ENCODE assay signal across 30 mouse cellular contexts in genomic region chr4:125469711-125470372, GRCm38 (mm10). TPM values are rescaled to one million over a fixed set of nuclear protein-coding genes. Genes with fewer than 3 reads are reported as not detected.
DNase-seq lines count a peak whose midpoint lies in the region; ATAC-seq and TF ChIP-seq lines count a peak whose summit lies in the region.
"Had no signal": no experiment of that assay in that cellular context is flagged by ENCODE, and none has a peak within 500 bp of the region (broad histone marks: within the 10 kb centered on the region; RNA-seq: fewer than 3 reads in every experiment).

No protein-coding gene starts in this region.

- no peak for TF ChIP-seq CTCF in hindbrain, postnatal 0 days (IDR thresholded peaks at IDR 0.05; ENCODE audit: low read depth)

- H3K9ac ChIP-seq in hindbrain, postnatal 0 days (replicated peaks; ENCODE audit: low read length) = no peak overlapping the region
- no peak overlapping the region for H3K9ac ChIP-seq in hindbrain, embryonic 13.5 days
- H3K9ac ChIP-seq: embryonic facial prominence, embryonic 13.5 days; forebrain, embryonic 12.5 days; forebrain, embryonic 15.5 days; heart, embryonic 13.5 days; hindbrain, embryonic 14.5 days had no signal

- peak; percentile 29; the same call in 1 of the 2 replicates for ATAC-seq in hindbrain, postnatal 0 days
- no peak for ATAC-seq in hindbrain, embryonic 13.5 days (ENCODE audit: low FRiP score)
- ATAC-seq: CD4-positive, CD25-positive, alpha-beta regulatory T cell, adult 4 months; forebrain, embryonic 15.5 days; intestine, postnatal 0 days; Patski had no signal

- no peaks in the 10 kb centered on the region for H3K9me3 ChIP-seq in hindbrain, postnatal 0 days (ENCODE audit: low read length)
- no peaks in the 10 kb centered on the region for H3K9me3 ChIP-seq in hindbrain, embryonic 13.5 days
- H3K9me3 ChIP-seq: embryonic facial prominence, embryonic 10.5 days; embryonic facial prominence, embryonic 13.5 days; forebrain, embryonic 12.5 days; forebrain, embryonic 15.5 days; heart, embryonic 10.5 days; heart, embryonic 13.5 days had no signal

- peak; percentile 35 for DNase-seq in embryo, embryonic 10 days (ENCODE audit: low spot score)
- no peak for DNase-seq in embryo, embryonic 10.5 days (ENCODE audit: low spot score)
- no peak for DNase-seq in hindbrain, postnatal 0 days (ENCODE audit: low spot score)
- peak; percentile 51 for DNase-seq in retina, postnatal 1 day
- no peak for DNase-seq in retina, embryonic 14.5 days (ENCODE audit: low spot score)
- no peak for DNase-seq in frontal cortex, postnatal 25 days (ENCODE audit: low spot score in 2 of 2)
- DNase-seq: adrenal gland, postnatal 10 days; adrenal gland, postnatal 36 days; cerebellum, adult 18-20 months; cerebellum, adult 9-11 months; gastrocnemius, postnatal 10 days; gastrocnemius, postnatal 36 days; heart, adult 2 months; heart, postnatal 14 days; heart, postnatal 4 days; kidney, adult 2 months had no signal

- no peak overlapping the region for H3K4me2 ChIP-seq in hindbrain, postnatal 0 days (ENCODE audit: low read depth, low read length)
- H3K4me2 ChIP-seq in hindbrain, embryonic 13.5 days = no peak overlapping the region
- H3K4me2 ChIP-seq: embryonic facial prominence, embryonic 13.5 days; forebrain, embryonic 12.5 days; forebrain, embryonic 15.5 days; heart, embryonic 13.5 days; hindbrain, embryonic 14.5 days had no signal

- no peaks in the 10 kb centered on the region for H3K27me3 ChIP-seq in hindbrain, postnatal 0 days (ENCODE audit: insufficient read depth, low read length)
- 0 out of 2 replicates have a peak, but pooled peaks cover 3% of the 10 kb centered on the region for H3K27me3 ChIP-seq in hindbrain, embryonic 13.5 days
- H3K27me3 ChIP-seq: forebrain, embryonic 15.5 days had no signal

- no peak overlapping the region for H3K4me3 ChIP-seq in hindbrain, postnatal 0 days (ENCODE audit: low read length)
- no peak overlapping the region for H3K4me3 ChIP-seq in hindbrain, embryonic 13.5 days
- H3K4me3 ChIP-seq: embryonic facial prominence, embryonic 10.5 days; embryonic facial prominence, embryonic 13.5 days; erythroblast, embryonic 14.5 days; forebrain, embryonic 12.5 days; forebrain, embryonic 15.5 days; heart, adult 2 months; heart, embryonic 10.5 days; heart, embryonic 13.5 days had no signal

- no peak overlapping the region for H3K27ac ChIP-seq in hindbrain, postnatal 0 days
- H3K27ac ChIP-seq in hindbrain, embryonic 13.5 days = no peak overlapping the region
- H3K27ac ChIP-seq: embryonic facial prominence, embryonic 10.5 days; embryonic facial prominence, embryonic 13.5 days; forebrain, embryonic 12.5 days; forebrain, embryonic 15.5 days; heart, adult 2 months; heart, embryonic 10.5 days; heart, embryonic 13.5 days; hindbrain, embryonic 14.5 days had no signal

- H3K36me3 ChIP-seq in hindbrain, postnatal 0 days (ENCODE audit: insufficient read depth, low read length) = no peaks in the 10 kb centered on the region
- H3K36me3 ChIP-seq in hindbrain, embryonic 13.5 days = no peaks in the 10 kb centered on the region
- H3K36me3 ChIP-seq: embryonic facial prominence, embryonic 10.5 days; embryonic facial prominence, embryonic 13.5 days; forebrain, embryonic 12.5 days; forebrain, embryonic 15.5 days; heart, embryonic 10.5 days; heart, embryonic 13.5 days had no signal

- no peaks in the 10 kb centered on the region for H3K4me1 ChIP-seq in hindbrain, postnatal 0 days (ENCODE audit: insufficient read depth, low read length)
- H3K4me1 ChIP-seq in hindbrain, embryonic 13.5 days (replicated peaks) = peaks cover 16% of the 10 kb centered on the region
- H3K4me1 ChIP-seq: embryonic facial prominence, embryonic 13.5 days; heart, embryonic 13.5 days had no signal

- 35% methylated on average over 11 of the region's 11 CpGs for WGBS in hindbrain, postnatal 0 days
- 54% methylated on average over 11 of the region's 11 CpGs for WGBS in hindbrain, embryonic 13.5 days

RNA-seq across cellular contexts. Expression of gene Grik3, which starts 20.7 kb away (rescaled TPM):
- 30.1 and 32.0 TPM in 2 replicates for total RNA-seq in hindbrain, postnatal 0 days (2014; rRNA removed)
- polyA plus RNA-seq in hindbrain, postnatal 0 days (2015; fragmentation: Nextera tagmentation; extraction: Ambion mirVana) = 4.2 TPM in 2 replicates
- 3.9 and 4.1 TPM in 2 replicates for polyA plus RNA-seq in hindbrain, embryonic 13.5 days (2015; fragmentation: Nextera tagmentation; extraction: Ambion mirVana)
- total RNA-seq: common myeloid progenitor, adult 5-6 weeks; granulocyte monocyte progenitor cell, adult 5-6 weeks had no signal
- polyA plus RNA-seq: CD4-positive, CD25-positive, alpha-beta regulatory T cell, adult 4 months; erythroblast, embryonic 14.5 days; Patski had no signal

Comparison
In these comparisons a context has a peak if more than half of its experiments do, and no peak if none do; other contexts are left out.
1. DNase-seq: peak in embryo, embryonic 10 days (single experiment) and retina, postnatal 1 day (single experiment); none in embryo, embryonic 10.5 days (single experiment), hindbrain, postnatal 0 days (single experiment), retina, embryonic 14.5 days (single experiment) and frontal cortex, postnatal 25 days (0 of 2).